Mouse (Mus musculus) G1E (cell line): Measurements from ENCODE around the gene Ext2.

Experiments used
- CTCF ChIP-seq: IDR thresholded peaks from 2 replicates; pipeline ENCODE4 v1.5.1; 2012; ENCODE audit warnings: low read depth, low read length, inconsistent platforms, mixed read lengths
- GATA1 ChIP-seq: IDR thresholded peaks from 2 replicates; pipeline ENCODE4 v1.6.1; 2012; ENCODE audit warnings: borderline replicate concordance, low read length, inconsistent platforms, mixed read lengths
- GATA2 ChIP-seq: IDR thresholded peaks from 2 replicates; pipeline ENCODE4 v1.6.1; 2012; ENCODE audit warnings: low read depth, low read length, inconsistent platforms, borderline replicate concordance
- POLR2AphosphoS5 ChIP-seq: IDR thresholded peaks from 2 replicates; pipeline ENCODE4 v1.6.1; 2012; ENCODE audit warnings: low read depth, low read length, inconsistent platforms; ENCODE audit not compliant: insufficient replicate concordance
- TAL1 ChIP-seq: conservative IDR thresholded peaks from 2 replicates; pipeline ENCODE4 v1.6.1; 2012; ENCODE audit warnings: low read depth, low read length, inconsistent platforms, mixed read lengths

DNA sequence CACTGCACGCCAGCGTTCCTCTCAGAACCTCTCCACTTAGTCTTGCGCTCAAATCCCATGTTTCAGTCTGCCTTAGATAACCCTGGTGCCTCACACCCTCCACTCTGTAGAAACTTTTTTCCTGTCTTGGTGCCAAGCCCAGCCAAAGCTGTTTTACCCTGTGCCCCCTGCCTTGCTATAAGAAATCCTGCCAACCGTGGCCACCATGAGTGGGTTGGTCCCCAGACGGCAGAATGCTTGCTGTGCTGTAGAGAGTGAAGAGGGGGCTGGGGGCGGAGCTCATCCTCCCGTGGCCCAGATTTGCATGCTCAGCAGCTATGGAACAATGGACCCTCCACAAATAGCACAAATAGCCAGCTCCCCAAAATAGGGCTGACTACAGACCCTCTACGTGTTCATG lies 138.7 kb downstream of the Ext2 start:
- no peak for TF ChIP-seq CTCF
- no peak for TF ChIP-seq POLR2AphosphoS5
- TF ChIP-seq GATA1 = no peak
- no peak for TF ChIP-seq GATA2
- no peak for TF ChIP-seq TAL1
